Mouse (Mus musculus) lung, postnatal 0 days (tissue): ENCODE data around the gene Gon4l.

ENCODE experiments used
- CTCF ChIP-seq: IDR thresholded peaks from 2 replicates; pipeline ENCODE4 v1.5.1; 2016; ENCODE audit warnings: antibody characterized with exemption, mild to moderate bottlenecking
- EP300 ChIP-seq: IDR thresholded peaks from 2 replicates; pipeline ENCODE4 v1.6.1; 2016; ENCODE audit warnings: antibody characterized with exemption, mild to moderate bottlenecking, control low read depth

- TF ChIP-seq CTCF (no peak), EP300 (no peak)
These were observed 107.4 kb downstream of the Gon4l start for GRCm38 (mm10) chr3:88942316-88942880.
